Mouse (Mus musculus): ENCODE measurements around the gene Pik3cg. TPM values are rescaled to one million over a fixed set of nuclear protein-coding genes. Genes with fewer than 3 reads are reported as not detected.
A peak's percentile ranks its signal among the peaks of the same experiment; 100 is the strongest.
"Not testable (repeated sequence)": the region's sequence is repeated elsewhere in the genome, so short reads cannot be mapped to it uniquely, and the experiment has no call there.

The Pik3cg gene
- 3.2 and 4.9 TPM in 2 replicates for polyA plus RNA-seq (2012; rRNA removed)

DNA sequence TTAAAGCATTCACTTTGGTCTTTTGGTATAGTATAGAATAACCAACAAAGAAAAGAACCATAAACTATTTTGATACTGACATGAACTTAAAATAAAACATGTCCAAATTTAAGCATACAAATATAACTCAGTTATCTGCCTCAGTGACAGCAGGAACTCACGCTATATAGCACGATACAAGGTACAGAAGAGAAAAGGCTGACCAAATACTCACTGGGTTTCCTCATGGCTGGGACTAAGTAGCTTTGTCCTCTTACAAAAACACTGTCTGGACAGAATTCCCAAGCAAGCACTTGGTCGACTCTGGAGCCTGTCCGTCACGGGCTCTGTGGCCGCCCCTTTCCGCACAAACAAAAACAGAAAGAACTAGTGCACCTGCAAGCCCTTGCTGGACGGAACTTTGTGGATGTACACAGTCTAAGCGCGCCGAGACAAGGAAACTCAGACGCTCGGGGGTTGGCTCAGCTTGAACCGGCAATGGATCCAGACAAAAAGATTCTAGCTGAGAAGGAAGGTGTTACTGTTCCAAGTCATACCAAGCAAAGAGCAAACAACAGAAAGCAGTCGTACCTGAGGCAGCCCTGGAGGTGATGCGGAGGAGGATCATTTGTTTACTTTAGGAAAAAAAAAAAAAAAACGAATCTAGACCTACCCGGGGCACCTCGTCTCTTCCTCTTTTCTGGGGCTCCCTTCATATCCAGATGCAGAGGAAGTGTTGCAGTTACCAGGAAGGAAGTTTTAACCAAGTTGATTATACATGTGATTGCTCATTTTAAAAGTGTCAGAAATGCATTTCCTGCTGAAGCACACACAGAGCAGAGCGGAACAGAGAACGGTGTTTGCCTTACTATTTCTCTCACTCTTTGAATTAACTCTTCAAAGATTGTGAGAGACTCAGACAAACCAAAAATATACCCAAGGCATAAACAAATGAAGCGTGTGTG is at the start of gene Pik3cg:
Pik3cg (minus strand) TSS at position 712 of the 944 bp plus-strand sequence.
- WGBS, result 16% methylated on average over 22 of the region's 22 CpGs
- H3K4me3 ChIP-seq (replicated peaks; ENCODE audit: extremely low read depth, low read depth, low read length), result peak within 1 kb of the TSS; percentile 71
- peaks cover 5% of the 10 kb centered on the region; the same call in 1 of the 2 replicates for H3K4me1 ChIP-seq (ENCODE audit: control insufficient read depth, insufficient read depth, low read length)
- DNase-seq, result peak; percentile 36
- TF ChIP-seq CTCF (IDR thresholded peaks at IDR 0.05; ENCODE audit: insufficient read depth, low read length), result no peak
- no peak for TF ChIP-seq POLR2A (IDR thresholded peaks at IDR 0.05; ENCODE audit: borderline replicate concordance, extremely low read depth, low read depth, low read length)

- WGBS, result 59% methylated on average over 2 of the region's 2 CpGs
- no peak for DNase-seq
- H3K4me1 ChIP-seq (ENCODE audit: control insufficient read depth, insufficient read depth, low read length), result no peaks in the 10 kb centered on the region
- TF ChIP-seq CTCF (IDR thresholded peaks at IDR 0.05; ENCODE audit: insufficient read depth, low read length) (no peak), POLR2A (IDR thresholded peaks at IDR 0.05; ENCODE audit: borderline replicate concordance, extremely low read depth, low read depth, low read length) (no peak)
- H3K4me3 ChIP-seq (replicated peaks; ENCODE audit: extremely low read depth, low read depth, low read length), result no peak overlapping the region
Observed at GRCm38 (mm10) chr12:32248483-32248882, 40.0 kb upstream of the Pik3cg start.

GRCm38 (mm10) chr12:32245566-32246233 is 37.2 kb upstream of the Pik3cg start:
- Histone ChIP-seq H3K4me3 (replicated peaks; ENCODE audit: extremely low read depth, low read depth, low read length) (no peak overlapping the region), H3K4me1 (ENCODE audit: control insufficient read depth, insufficient read depth, low read length) (no peaks in the 10 kb centered on the region)
- TF ChIP-seq POLR2A (IDR thresholded peaks at IDR 0.05; ENCODE audit: borderline replicate concordance, extremely low read depth, low read depth, low read length) (no peak), CTCF (IDR thresholded peaks at IDR 0.05; ENCODE audit: insufficient read depth, low read length) (no peak)
- WGBS, result 65% methylated on average over 5 of the region's 5 CpGs
- peak; percentile 23 for DNase-seq

- TF ChIP-seq POLR2A (IDR thresholded peaks at IDR 0.05; ENCODE audit: borderline replicate concordance, extremely low read depth, low read depth, low read length), result no peak
- TF ChIP-seq CTCF (IDR thresholded peaks at IDR 0.05; ENCODE audit: insufficient read depth, low read length), result no peak
- no peak for DNase-seq
- 64% methylated on average over 1 of the region's 1 CpGs for WGBS
- Histone ChIP-seq H3K4me1 (ENCODE audit: control insufficient read depth, insufficient read depth, low read length) (no peaks in the 10 kb centered on the region), H3K4me3 (replicated peaks; ENCODE audit: extremely low read depth, low read depth, low read length) (no peak overlapping the region)
Observed at GRCm38 (mm10) chr12:32243586-32243985, 35.1 kb upstream of the Pik3cg start.

- DNase-seq; H3K4me1 ChIP-seq (ENCODE audit: control insufficient read depth, insufficient read depth, low read length); H3K4me3 ChIP-seq (replicated peaks; ENCODE audit: extremely low read depth, low read depth, low read length): not testable (repeated sequence)
- 66% methylated on average over 3 of the region's 3 CpGs for WGBS
Observed at GRCm38 (mm10) chr12:32239134-32239533, 30.7 kb upstream of the Pik3cg start.

DNA sequence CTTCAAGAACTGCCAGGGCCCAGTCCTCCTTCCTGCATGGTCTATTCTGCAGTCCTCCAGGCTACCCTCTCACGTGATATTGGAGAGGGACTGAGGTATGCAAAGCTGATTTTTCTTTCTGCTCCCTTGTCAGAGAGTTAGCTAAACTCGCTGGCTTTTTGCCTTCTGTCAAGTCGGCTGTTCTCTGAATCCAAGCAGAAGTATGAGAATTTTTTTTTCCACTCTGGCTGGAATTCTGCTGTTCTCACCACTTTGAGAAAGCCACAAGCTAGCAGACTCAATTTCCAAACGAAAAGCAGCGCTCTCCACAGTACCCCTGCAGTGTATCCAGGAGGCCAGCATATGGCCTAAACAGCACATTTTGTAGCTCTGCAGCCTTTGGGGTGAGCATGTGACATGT is 30.0 kb upstream of the Pik3cg start:
- no peak overlapping the region for H3K4me3 ChIP-seq (replicated peaks; ENCODE audit: extremely low read depth, low read depth, low read length)
- H3K4me1 ChIP-seq (ENCODE audit: control insufficient read depth, insufficient read depth, low read length), result no peaks in the 10 kb centered on the region
- no peak for DNase-seq
- TF ChIP-seq CTCF (IDR thresholded peaks at IDR 0.05; ENCODE audit: insufficient read depth, low read length), result no peak
- TF ChIP-seq POLR2A (IDR thresholded peaks at IDR 0.05; ENCODE audit: borderline replicate concordance, extremely low read depth, low read depth, low read length), result no peak
- WGBS, result 48% methylated on average over 5 of the region's 5 CpGs

- DNase-seq, result no peak
- H3K4me3 ChIP-seq (replicated peaks; ENCODE audit: extremely low read depth, low read depth, low read length), result no peak overlapping the region
- H3K4me1 ChIP-seq (ENCODE audit: control insufficient read depth, insufficient read depth, low read length), result no peaks in the 10 kb centered on the region
- no peak for TF ChIP-seq CTCF (IDR thresholded peaks at IDR 0.05; ENCODE audit: insufficient read depth, low read length)
- no peak for TF ChIP-seq POLR2A (IDR thresholded peaks at IDR 0.05; ENCODE audit: borderline replicate concordance, extremely low read depth, low read depth, low read length)
- 57% methylated on average over 5 of the region's 5 CpGs for WGBS
Observed at GRCm38 (mm10) chr12:32237839-32238238, 29.4 kb upstream of the Pik3cg start.

DNA sequence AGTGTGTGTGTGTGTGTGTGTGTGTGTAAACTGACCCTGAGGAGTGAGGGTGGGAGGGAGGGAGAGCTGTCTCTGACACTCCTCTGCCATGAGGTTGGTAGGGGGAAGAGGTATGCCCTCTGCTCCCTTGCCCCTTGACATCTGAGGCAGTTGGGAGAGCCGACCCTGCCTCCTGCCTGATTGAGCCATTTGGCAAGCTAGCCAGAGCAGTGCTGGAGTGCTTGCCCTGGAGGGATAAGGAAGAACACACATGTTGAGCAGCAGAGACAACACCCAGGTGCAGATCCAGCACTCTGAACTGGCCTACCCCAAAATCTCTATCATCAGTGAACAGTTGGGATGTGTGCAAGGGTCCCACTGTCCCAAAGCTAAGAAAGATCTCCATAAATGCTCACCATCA is 28.7 kb upstream of the Pik3cg start:
- 41% methylated on average over 1 of the region's 1 CpGs for WGBS
- H3K4me1 ChIP-seq (ENCODE audit: control insufficient read depth, insufficient read depth, low read length), result no peaks in the 10 kb centered on the region
- no peak for TF ChIP-seq CTCF (IDR thresholded peaks at IDR 0.05; ENCODE audit: insufficient read depth, low read length)
- no peak for TF ChIP-seq POLR2A (IDR thresholded peaks at IDR 0.05; ENCODE audit: borderline replicate concordance, extremely low read depth, low read depth, low read length)

DNA sequence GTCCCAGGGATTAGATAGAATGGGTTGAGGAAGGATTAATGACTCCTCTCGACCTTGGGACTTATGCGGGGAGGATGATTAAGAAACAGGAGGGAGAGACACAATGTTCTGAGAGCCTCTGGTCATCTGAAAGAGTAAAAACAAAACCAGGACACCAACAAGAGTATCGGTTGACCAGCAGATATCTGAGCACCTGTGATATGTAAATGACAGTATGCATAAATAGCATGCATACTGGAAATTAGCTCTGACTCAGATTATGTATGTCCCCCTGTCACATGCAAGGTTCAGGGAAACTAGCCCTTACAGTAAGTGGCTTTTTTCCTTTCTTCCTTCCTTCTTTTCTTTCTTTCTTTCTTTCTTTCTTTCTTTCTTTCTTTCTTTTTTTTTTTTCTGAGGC is 28.0 kb upstream of the Pik3cg start:
- DNase-seq, result no peak
- Histone ChIP-seq H3K4me3 (replicated peaks; ENCODE audit: extremely low read depth, low read depth, low read length) (no peak overlapping the region), H3K4me1 (ENCODE audit: control insufficient read depth, insufficient read depth, low read length) (no peaks in the 10 kb centered on the region)
- TF ChIP-seq CTCF (IDR thresholded peaks at IDR 0.05; ENCODE audit: insufficient read depth, low read length) (no peak), POLR2A (IDR thresholded peaks at IDR 0.05; ENCODE audit: borderline replicate concordance, extremely low read depth, low read depth, low read length) (no peak)
- 74% methylated on average over 3 of the region's 3 CpGs for WGBS

More for the DNA sequence above, 28.7 kb upstream of the Pik3cg start:
- no peak for DNase-seq
- no peak overlapping the region for H3K4me3 ChIP-seq (replicated peaks; ENCODE audit: extremely low read depth, low read depth, low read length)
